In the genomic region with DNA sequence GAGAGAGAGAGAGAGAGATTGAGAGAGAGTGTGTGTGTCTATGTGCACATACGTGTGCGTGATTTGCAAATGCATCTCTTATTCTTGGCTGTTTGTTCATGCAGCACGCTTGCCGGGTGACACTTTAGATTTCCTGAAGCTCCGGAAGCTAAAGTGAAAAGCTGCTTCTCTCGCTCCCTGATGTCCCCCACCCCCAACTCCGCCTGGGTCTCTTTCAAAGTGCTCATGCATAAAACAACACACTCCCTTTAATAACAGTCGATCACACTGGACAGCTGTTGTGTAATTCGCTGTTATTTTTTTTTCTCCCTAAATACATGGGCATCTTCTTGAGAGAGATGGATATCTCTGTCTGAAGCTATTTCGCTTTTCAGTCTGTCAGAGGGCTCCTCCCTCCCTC, we compare ENCODE assay signal across 18 mouse cellular contexts. TPM values are rescaled to one million over a fixed set of nuclear protein-coding genes. Genes with fewer than 3 reads are reported as not detected.
DNase-seq lines count a peak whose midpoint lies in the region; ATAC-seq lines count a peak whose summit lies in the region.
"Had no signal": no experiment of that assay in that cellular context is flagged by ENCODE, and none has a peak within 500 bp of the region (broad histone marks: within the 10 kb centered on the region; RNA-seq: fewer than 3 reads in every experiment).

No protein-coding gene starts in this region.

- H3K9me3 ChIP-seq in forebrain, embryonic 12.5 days: no peaks in the 10 kb centered on the region
- no peaks in the 10 kb centered on the region for H3K9me3 ChIP-seq in forebrain, embryonic 11.5 days (ENCODE audit: control insufficient read depth, low read length)
- no peaks in the 10 kb centered on the region for H3K9me3 ChIP-seq in midbrain, embryonic 13.5 days
- H3K9me3 ChIP-seq: kidney, embryonic 15.5 days; limb, embryonic 12.5 days had no signal

- ATAC-seq in forebrain, embryonic 12.5 days (ENCODE audit: low FRiP score): no peak
- no peak for ATAC-seq in forebrain, embryonic 11.5 days (replicated peaks; ENCODE audit: low FRiP score)
- ATAC-seq in midbrain, embryonic 13.5 days: no peak

- no peak overlapping the region for H3K9ac ChIP-seq in forebrain, embryonic 12.5 days
- no peak overlapping the region for H3K9ac ChIP-seq in forebrain, embryonic 11.5 days (ENCODE audit: low read length)
- H3K9ac ChIP-seq in midbrain, embryonic 13.5 days (replicated peaks): no peak overlapping the region
- H3K9ac ChIP-seq: kidney, embryonic 15.5 days; limb, embryonic 12.5 days; liver, embryonic 14.5 days had no signal

- no peak overlapping the region for H3K4me2 ChIP-seq in forebrain, embryonic 12.5 days
- H3K4me2 ChIP-seq in forebrain, embryonic 11.5 days (ENCODE audit: low read depth, low read length, severe bottlenecking): no peak overlapping the region
- H3K4me2 ChIP-seq in midbrain, embryonic 13.5 days (replicated peaks): no peak overlapping the region
- H3K4me2 ChIP-seq: kidney, embryonic 15.5 days; limb, embryonic 12.5 days had no signal

- H3K4me1 ChIP-seq in forebrain, embryonic 12.5 days: peaks cover 60% of the 10 kb centered on the region
- H3K4me1 ChIP-seq in forebrain, embryonic 11.5 days (replicated peaks; ENCODE audit: control insufficient read depth, insufficient read depth, low read length): peaks cover 31% of the 10 kb centered on the region
- H3K4me1 ChIP-seq in midbrain, embryonic 13.5 days (replicated peaks): peaks cover 75% of the 10 kb centered on the region

- WGBS in forebrain, embryonic 12.5 days: 52% methylated on average over 10 of the region's 10 CpGs
- 67% methylated on average over 10 of the region's 10 CpGs for WGBS in forebrain, embryonic 11.5 days
- 20% methylated on average over 10 of the region's 10 CpGs for WGBS in midbrain, embryonic 13.5 days

- no peaks in the 10 kb centered on the region for H3K36me3 ChIP-seq in forebrain, embryonic 12.5 days (replicated peaks)
- no peaks in the 10 kb centered on the region for H3K36me3 ChIP-seq in forebrain, embryonic 11.5 days (ENCODE audit: control insufficient read depth, insufficient read depth, low read length)
- H3K36me3 ChIP-seq in midbrain, embryonic 13.5 days: no peaks in the 10 kb centered on the region
- H3K36me3 ChIP-seq: kidney, embryonic 15.5 days; limb, embryonic 12.5 days had no signal

- peak overlapping the region; percentile 50 for H3K27ac ChIP-seq in forebrain, embryonic 12.5 days
- no peak overlapping the region for H3K27ac ChIP-seq in forebrain, embryonic 11.5 days (ENCODE audit: low read depth, low read length)
- H3K27ac ChIP-seq in midbrain, embryonic 13.5 days: peak overlapping the region; percentile 63
- H3K27ac ChIP-seq: heart, adult 2 months; kidney, embryonic 15.5 days; limb, embryonic 12.5 days; liver, embryonic 14.5 days; macrophage had no signal

- no peak overlapping the region for H3K4me3 ChIP-seq in forebrain, embryonic 12.5 days (replicated peaks)
- no peak overlapping the region for H3K4me3 ChIP-seq in forebrain, embryonic 11.5 days (ENCODE audit: low read depth, low read length)
- no peak overlapping the region for H3K4me3 ChIP-seq in midbrain, embryonic 13.5 days (replicated peaks)
- H3K4me3 ChIP-seq: heart, adult 2 months; kidney, embryonic 15.5 days; limb, embryonic 12.5 days had no signal

- no peak for DNase-seq in forebrain, embryonic 11.5 days (ENCODE audit: low spot score)
- peak; percentile 30 for DNase-seq in retina, postnatal 1 day
- no peak for DNase-seq in retina, embryonic 14.5 days (ENCODE audit: low spot score)
- DNase-seq in urinary bladder, postnatal 10 days (ENCODE audit: low spot score): no peak
- no peak for DNase-seq in frontal cortex, postnatal 10 days (ENCODE audit: low spot score in 2 of 2)
- DNase-seq in cerebellum, postnatal 10 days: no peak
- DNase-seq: adrenal gland, postnatal 14 days; cerebellum, postnatal 25 days; gastrocnemius, postnatal 10 days; heart, adult 2 months; right cerebral cortex, postnatal 4 days had no signal

- peaks cover 17% of the 10 kb centered on the region for H3K27me3 ChIP-seq in forebrain, embryonic 12.5 days
- no peaks in the 10 kb centered on the region for H3K27me3 ChIP-seq in forebrain, embryonic 11.5 days (ENCODE audit: control insufficient read depth, insufficient read depth, low read length)
- peaks cover 7% of the 10 kb centered on the region; the same call in 1 of the 2 replicates for H3K27me3 ChIP-seq in midbrain, embryonic 13.5 days
- H3K27me3 ChIP-seq: CH12.LX had no signal

RNA-seq across cellular contexts. Expression of gene Parvg, which starts 18.5 kb away (rescaled TPM):
- 0.60 and 0.61 TPM in 2 replicates for polyA plus RNA-seq in forebrain, embryonic 12.5 days (2016; fragmentation: Nextera tagmentation; extraction: Ambion mirVana)
- 0.35 and 0.56 TPM in 2 replicates for polyA plus RNA-seq in forebrain, embryonic 11.5 days (2014; fragmentation: Nextera tagmentation; extraction: Ambion mirVana)
- 0.59 and 0.78 TPM in 2 replicates for polyA plus RNA-seq in midbrain, embryonic 13.5 days (2015; fragmentation: Nextera tagmentation; extraction: Ambion mirVana)
